Mouse (Mus musculus) right cerebral cortex, postnatal 25 days (tissue): ENCODE data around the gene Rpl5.
"Not testable (repeated sequence)": the region's sequence is repeated elsewhere in the genome, so short reads cannot be mapped to it uniquely, and the experiment has no call there.

Source experiments
- DNase-seq: peaks from one replicate; pipeline ENCODE4 v3.0.0; 2022

Rpl5 gene

DNA sequence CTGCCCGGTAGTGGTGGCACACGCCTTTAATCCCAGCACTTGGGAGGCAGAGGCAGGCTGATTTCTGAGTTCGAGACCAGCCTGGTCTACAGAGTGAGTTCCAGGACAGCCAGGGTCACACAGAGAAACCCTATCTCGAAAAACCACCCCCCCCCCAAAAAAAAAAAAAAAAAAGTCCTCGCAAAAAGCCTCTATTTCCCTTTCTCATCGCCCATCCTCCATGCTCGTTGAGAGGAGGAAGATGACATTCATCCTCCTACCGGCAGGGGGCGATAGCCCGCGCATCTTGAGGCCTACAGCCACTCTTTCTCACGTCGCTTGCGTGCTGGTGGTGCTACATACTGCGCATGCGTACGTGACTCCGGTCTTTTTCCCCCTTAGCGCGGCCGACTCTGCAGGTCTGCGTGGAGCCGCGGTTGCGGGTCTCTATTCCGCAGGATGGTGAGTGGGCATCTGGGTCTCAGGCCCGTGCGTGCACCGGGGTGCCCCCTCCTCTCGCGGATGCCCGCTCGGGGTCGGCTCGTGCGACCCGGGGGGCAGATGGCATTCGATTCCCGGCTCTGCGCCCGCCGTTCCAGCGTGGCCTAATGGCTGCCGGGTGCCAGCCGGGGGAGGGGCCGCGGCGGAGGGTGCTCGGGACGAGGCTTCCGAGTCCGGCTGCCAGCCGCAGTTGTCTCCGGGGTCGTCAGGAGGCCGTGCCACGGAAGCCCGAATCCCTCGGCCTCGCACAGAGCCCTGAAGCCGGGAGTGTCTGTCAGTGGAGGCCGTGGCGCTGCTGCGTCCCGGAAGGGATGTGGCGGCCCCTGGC, at the start of gene Rpl5:
Gene Rpl5 (plus strand): TSS at position 297 of the 808 bp plus-strand sequence.
- DNase-seq: peak; percentile 94

DNA sequence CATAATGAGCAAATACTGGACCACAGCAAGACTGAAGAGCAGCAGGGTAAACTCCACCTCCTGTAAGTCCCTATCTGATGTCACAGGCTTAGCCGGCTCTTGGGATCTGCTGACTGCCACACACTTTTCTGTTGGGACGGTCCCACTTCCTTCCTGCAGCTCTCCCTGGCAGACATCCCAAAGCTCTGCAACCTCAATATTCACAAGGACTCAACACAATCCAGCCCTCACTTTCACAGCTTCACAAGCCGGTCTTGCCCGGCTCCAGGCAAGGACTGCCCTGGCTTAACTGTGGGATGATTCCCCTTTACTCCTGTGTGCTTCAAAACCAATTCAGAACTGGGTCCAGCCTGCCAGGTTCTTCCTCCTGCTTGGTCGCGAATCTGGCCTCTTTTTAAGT, 46.5 kb upstream of the Rpl5 start:
- no peak for DNase-seq

DNA sequence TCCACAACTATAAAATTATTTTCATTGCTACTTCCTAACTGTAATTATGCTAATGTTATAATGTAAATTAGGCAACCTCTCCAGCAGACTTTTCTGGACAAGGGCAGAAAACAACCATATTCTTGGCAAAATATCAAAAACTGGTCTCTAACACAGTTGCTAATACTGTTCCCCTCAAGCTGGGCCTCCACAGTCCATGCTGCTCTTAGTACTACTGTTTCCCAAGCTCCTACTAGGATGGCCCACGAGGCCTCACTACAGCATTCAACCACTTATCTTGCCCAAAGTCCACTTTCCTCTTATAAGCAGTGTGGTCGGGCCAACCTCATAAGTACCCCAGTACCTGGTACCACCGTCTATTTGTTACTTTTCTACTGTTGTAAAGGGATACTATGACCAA, 45.7 kb upstream of the Rpl5 start:
- no peak for DNase-seq

DNA sequence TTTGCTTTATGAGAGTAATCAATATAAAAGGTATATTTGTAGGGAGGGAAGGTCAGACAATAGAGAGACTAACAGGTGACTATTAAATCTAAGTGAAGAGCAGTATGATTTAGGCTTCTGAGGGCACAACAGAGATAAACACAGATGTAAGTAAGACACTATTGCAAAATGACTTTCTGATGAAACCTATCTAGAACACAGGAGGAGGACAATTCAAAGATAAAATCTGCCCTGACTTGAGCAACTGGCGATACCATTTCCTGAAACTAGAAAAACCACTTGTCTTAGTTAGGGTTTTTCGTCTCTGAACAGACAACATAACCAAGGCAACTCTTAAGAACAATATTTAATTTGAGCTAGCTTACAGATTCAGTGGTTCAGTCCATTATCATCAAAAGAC, 44.8 kb upstream of the Rpl5 start:
- DNase-seq: no peak

DNA sequence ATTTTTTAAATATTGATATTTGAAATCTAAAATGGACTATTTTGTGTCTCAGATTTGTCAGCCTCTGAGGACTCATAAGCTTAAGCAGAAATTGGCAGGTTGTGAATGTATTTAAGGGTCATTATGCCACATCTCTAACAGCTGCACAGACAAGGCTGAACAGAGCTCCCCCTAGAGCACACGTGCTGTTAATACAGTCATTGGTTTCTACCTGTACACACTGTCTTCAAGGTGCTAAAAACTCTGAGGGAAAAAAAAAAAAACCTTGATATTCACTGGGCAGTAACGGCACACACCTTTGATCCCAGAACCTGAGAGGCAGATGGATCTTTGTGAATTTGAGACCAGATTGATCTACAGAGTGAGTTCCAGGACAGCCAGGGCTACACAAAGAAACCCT, 41.3 kb upstream of the Rpl5 start:
- DNase-seq: no peak

DNA sequence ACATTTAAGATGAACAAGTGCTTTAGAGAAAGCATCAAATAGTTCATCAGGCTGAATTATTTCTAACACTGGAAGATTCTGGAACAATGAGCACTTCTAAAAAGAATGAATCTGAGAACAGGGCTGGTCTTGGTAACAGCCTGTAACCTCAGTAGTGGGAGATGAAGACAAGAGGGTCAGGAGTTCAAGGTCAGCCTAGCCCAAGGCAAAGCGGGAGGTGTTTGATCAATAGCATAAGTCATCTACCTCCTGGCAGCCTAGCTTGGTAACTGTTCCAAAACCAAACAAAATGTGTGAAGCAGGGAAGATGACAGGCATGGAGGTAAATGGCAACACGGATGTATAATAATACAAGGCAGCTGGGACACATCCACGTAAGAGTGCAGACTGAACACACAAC, 36.3 kb upstream of the Rpl5 start:
- no peak for DNase-seq

DNA sequence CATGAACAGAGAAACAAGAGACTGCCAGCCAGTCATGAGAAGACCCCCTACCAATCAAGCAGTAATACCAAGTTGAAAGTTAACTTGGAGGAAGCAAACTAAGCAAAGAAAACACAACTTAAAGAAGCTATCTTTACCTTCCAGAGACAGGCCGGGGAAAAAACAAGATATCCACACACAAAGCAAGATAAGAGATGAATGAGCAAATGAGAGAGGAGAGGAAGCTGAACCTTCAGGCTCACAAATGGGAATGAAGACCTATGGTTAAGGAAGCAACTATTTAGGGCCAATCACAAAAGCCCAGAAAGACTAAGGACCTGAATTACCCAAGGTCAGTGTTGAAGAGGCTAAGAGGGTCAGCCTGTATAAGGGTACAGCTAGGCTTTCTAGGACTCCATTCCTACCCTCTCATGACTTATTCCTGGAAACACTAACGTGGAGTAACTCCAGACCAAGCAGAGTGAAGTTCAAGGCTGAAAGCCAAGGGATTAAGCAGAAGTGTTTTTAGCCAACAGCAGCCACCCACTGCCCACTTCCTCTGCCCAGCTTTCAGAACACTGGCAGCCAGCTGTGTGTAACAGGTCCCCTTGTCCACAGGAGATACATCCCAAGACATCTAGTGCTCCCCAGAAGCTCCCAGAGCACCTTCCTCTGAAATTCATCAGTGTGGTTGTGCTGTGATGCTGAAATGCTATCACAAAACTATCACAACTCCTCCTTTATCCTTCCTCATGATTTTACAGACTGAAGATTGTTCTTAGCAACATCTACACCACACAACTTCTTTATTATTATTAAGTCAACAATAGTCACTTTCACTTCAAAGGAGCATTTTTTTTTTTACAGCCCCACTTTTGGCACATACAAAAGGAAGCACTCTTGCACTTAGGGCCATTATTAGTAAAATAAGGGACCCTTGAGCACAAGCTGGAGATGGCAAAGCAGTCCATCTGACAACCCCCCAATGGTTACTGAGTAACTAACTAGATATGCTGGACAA, 33.9 kb upstream of the Rpl5 start:
- no peak for DNase-seq

DNA sequence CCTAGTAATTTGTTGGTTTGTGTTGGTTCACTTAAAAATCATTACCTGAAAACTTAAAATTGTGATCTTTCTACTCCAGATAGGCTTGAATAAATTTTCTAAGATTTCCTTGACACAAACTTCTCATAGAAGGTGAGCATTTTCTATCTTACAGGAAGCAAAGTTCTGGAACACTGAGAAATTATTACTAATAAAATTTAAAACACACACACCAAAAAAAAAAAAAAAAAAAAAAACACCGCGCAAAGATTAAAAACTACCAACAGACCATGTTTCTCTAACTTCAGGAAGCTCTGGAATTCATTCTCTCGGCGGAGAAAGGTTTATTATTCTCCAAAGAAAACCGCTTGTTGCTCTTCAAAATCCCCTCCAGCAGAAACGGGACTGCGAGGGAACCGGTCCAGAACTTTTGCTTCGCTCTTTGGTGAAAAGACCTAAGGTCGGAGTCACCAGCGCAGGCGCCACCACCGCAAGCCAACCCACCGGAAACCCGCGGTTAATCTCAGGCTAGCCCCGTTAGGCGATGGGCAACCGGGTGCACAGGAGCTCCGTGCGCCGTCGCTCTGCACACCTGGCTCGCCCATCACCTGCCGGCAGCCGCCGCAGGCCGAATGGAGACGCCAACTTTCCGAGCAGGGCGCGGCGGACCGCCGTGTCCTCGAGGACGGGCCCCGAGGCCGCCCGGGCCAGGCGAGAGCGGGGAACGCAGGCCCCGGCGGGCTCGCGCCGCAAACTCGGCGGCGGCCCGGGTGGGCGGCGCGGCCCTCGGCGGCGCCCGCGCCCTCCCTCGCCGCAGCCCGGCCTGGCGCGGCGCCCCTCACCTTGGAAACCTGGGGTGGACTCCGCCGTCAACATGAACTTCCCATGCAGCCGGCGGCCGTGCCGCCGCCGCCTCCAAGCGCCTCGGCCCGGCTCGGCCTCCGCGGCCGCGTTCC, 32.1 kb upstream of the Rpl5 start:
- peak; percentile 64 for DNase-seq

DNA sequence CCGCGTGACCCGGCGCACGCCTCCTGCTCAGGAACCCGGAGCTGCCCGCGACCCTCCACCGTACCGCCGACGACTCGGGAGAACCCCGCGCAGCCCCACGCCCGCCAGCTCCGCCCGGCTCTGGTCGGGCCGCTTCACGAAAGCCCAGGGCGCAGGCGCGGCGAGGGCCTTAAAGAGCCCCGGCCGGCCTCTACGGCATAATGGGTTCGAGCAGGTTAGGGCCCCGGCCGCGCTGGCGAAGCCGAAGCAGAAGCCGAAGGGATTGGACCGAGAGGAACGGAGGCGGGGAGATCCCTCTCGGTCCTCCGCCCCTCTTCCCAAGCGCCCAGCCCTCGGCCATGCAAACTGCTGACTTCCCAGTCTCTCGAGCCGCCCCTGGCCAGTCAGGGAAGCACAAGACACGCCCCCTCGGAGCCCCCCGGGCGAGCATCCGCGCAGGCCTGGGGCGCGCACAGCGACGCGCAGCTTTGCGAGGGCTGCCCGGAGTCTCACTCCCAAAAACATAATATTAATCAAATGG, 31.3 kb upstream of the Rpl5 start:
- DNase-seq: peak; percentile 87

DNA sequence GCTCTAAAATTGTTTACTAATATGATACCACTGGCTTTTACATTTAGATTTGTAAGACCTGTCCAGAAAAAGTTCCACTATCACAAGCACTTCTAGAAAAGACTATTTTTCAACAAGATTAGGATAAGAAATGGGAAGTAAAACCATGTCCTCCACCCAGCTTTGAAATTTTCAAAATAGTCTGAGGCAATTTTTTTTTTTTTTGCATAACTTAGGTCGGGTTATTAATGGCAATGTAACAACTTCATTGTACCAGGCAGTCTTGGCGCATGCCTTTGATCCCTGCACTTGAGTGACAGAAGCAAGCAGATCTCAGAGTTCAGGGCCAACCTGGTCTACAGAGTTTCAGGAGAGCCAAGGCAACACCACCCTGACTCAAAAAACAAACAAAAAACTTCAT, 30.6 kb upstream of the Rpl5 start:
- DNase-seq: no peak

DNA sequence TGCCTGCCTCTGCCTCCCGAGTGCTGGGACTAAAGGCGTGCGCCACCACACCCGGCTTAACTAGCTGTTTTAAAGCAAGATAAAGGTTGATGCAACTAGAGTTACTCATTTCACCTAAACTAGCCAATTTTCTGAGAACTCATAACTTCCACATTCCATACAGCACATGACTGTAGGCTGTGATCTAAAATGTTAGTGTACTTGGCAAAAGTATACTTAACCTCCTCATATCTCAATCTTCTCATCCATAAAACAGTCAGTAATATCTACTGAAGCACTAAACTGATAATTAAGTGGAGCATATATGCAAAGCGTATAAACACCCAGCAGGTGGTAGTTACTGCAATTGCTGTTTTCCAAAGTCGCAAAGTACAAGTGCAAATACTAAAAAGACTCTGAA, 27.0 kb upstream of the Rpl5 start:
- no peak for DNase-seq

DNA sequence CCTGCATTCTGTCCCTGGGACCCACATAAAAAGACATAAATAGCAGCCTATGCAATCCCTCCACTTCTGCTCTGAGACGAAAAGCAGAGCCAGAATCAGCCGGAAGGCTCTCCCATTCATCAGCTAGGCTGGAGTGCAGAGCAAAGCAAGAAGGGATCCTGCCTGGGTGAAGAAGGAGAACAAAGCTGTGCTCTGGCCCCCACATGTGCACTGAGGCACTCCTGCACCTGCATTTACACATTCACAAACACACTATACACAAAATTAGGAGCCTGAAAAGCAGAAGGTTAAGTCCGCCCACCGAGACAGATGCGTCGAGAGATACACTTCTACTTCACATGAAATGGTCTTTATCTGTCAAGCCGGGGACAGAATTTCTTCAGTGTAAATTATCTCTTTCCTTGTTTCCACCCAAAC, 26.4 kb upstream of the Rpl5 start:
- peak; percentile 28 for DNase-seq

DNA sequence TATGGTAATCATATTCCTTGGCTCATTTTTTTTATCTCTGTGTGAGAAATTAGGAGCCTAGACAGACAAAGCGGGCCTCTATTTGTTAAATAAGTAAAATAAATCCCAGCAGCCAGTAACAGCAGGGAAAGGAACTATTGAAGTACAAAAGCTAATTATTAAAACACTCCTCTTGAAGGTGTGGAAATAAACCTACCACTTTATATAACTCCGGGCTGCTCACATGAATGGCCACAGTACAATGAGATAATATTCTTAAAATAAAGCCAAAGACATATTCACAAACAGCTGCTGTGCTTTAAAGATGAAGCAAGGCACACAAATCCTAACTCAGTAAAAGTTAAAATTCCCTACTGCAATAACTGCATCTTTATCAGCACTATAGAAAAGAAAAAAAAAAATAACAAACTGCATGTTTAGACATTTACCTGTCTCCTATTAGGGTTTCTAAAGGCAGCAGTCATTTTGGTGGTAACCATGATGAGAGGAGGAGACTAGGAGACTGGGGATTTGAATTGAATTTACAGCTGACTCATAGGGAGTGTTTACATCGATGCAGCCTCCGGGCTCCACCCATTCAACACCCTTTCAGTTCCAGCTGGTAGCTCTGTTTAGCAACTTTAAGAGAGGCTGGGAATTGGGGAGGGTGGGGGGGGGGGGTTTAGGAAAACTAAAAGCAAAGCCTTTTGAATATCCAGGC, 25.6 kb upstream of the Rpl5 start, which contains the start of gene Evi5:
Gene Evi5 (minus strand): TSS at position 547 of the 700 bp plus-strand sequence.
- DNase-seq: no peak

DNA sequence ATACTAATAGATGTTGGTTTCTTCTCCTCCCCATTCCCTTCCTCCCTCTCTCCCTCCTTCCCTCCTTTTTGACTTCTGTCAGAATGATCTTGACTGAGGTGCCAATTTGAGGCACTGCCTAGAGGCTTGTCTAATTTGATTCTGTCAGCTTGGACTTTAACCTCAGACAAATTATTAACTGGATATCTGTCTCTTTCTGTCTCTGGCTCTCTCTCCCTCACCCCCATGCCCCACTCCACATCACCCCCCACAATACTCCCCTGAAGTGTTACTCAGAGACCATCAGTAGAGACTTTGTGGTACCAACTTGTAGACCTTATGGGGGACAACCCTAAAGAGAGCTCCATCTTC, 25.1 kb upstream of the Rpl5 start:
- no peak for DNase-seq

DNA sequence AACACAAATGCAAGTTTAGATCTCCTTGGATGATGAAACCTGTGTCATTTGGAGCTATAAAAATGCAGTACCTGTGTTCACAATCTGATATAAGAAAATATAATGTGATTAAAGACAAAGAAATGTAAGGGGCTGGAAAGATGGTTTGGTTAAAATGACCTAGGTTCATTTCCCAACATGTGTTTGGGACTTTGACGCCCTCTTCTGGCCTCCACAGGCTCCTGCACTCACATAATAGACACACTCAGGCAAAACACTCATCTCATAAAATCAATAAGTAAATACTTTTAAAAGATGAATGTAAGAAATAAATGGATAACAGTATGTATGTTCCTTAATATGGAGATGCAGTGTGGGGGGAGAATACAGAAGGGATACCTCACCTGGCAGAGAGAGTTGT, 23.2 kb upstream of the Rpl5 start:
- no peak for DNase-seq

DNA sequence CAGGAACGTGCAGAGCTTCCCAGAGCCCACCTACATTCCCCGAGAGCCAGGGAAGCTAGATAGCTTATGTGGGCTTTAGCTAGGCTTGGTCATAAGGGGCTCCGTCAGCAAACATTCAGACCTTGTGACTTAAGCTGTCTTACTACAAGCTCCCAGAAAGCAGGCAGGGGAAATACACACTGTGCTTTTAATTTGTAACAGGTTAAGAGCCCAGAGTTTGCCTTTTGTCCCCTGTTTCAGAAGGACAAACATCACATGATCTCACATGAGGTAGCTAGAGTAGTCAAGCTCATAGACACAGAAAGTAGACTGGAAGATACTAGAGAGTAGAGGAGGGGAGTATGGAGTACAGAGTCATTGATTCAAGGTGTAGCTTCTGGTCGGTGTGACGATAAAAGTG, 19.6 kb upstream of the Rpl5 start:
- no peak for DNase-seq

DNA sequence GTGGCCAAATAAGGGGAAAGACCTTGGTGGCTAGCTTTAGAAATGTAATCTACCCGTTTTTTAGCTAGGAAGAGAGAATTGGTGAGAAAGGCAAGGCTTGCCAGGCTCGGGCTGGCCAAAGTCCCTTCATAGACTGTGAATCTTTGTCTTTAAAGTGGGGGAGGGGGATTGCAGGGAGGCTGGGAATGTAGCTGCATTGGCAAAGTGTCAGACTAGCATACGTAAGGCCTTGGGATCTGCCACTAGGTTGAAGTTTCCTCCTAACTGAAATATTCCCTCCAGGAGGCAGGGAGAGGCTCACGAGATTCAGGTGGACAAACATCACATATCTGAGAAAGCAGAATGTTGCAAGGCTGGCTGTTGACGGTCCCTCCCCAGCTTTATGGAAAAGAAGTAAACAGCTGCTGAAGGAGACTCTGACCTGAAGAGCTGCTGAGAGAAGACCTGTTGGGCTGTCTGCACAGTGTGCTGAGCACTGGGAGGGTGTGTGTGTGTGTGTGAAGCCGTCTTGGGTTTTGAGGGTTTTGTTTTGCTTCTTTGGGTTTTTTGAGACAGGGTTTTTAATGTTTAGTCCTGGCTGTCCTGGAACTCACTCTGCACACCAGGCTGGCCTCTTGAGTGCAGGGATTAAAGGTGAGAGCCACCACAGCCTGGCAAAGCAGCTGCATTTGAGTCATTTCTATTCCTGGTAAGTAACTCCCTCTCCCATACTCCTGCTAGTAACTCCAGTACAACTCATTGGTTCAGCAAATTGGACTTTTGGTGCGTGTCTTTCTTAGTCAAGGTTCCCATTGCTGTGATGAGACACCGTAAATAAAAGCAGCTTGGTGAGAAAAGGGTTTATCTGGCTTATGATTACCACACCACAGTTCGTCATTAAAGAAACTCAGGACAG, 10.1 kb upstream of the Rpl5 start:
- no peak for DNase-seq

DNA sequence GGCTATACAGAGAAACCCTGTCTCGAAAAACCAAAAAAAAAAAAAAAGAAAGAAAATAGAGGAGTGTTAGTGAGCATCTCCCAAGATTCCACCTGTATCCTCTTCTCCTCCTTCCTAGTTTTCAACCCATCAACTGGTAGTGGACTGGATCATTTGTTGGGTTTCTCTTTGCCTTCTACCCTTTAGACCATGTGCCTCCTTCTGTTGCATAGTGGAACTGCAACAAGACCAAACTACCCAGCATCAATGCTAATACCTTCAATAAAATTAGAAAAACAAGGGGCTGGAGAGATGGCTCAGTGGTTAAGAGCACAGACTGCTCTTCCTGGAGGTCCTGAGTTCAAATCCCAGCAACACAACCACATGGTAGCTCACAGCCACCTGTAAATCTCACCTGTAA, 8.8 kb upstream of the Rpl5 start:
- DNase-seq: not testable (repeated sequence)

DNA sequence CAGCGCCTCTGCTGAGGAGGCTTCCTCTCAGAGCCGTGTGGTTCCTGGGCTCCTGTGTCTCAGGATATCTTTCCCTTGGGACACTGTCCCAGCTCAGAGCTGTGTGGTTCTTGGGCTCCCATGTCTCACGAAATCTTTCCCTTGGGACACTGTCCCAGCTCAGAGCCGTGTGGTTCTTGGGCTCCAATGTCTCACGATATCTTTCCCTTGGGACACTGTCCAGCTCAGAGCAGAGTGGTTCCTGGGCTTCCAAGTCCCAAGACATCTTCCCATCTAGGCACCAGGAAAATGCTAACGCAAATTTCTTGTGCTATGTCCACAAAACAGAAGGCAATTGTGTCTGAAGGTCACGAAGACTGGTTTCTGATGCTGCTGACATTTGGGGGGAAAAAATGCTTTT, 5.6 kb upstream of the Rpl5 start:
- no peak for DNase-seq

DNA sequence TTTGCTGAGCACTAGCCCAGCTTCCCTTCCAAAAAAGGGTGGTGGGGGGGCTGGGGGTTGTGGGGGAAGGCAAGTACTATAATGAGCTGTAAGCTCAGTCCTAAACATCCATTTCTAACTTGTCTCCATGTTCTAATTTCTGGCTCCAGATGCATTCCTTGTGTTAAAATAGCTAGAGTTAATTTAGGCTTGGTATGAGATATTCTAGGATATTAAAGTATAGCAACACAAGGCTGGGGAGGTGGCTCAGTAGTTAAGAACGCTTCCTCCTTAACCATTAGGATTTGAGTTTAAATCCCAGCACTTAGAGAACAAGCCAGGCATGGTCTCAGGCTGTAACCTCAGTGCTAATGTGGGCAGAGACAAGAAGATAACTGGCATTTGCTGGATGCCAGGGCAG, 4.0 kb upstream of the Rpl5 start:
- no peak for DNase-seq
